Mouse (Mus musculus) NIH3T3 (cell line): ENCODE data around the gene P2rx7.

Experiments used
- DNase-seq: peaks from one replicate; pipeline ENCODE4 v3.0.0-alpha.2; 2012; ENCODE audit warnings: low read depth

The P2rx7 gene

GRCm38 (mm10) chr5:122643701-122644100 lies at the start of gene P2rx7:
TSS of gene P2rx7 (plus strand) at chr5:122643911.
- peak; percentile 56 for DNase-seq

- peak; percentile 68 for DNase-seq
Measured at GRCm38 (mm10) chr5:122595470-122595869, 48.2 kb upstream of the P2rx7 start.

GRCm38 (mm10) chr5:122602233-122602632 lies 41.5 kb upstream of the P2rx7 start:
- DNase-seq, result no peak

GRCm38 (mm10) chr5:122604894-122605293 lies 38.8 kb upstream of the P2rx7 start:
- DNase-seq, result no peak

GRCm38 (mm10) chr5:122611651-122612050 lies 32.1 kb upstream of the P2rx7 start:
- peak; percentile 47 for DNase-seq

GRCm38 (mm10) chr5:122613908-122614732 lies 29.6 kb upstream of the P2rx7 start, which contains the start of gene Ift81:
TSS of gene Ift81 (minus strand) at chr5:122614518.
- peak; percentile 98 for DNase-seq

GRCm38 (mm10) chr5:122617718-122618117 lies 26.0 kb upstream of the P2rx7 start:
- DNase-seq, result no peak

- peak; percentile 54 for DNase-seq
Measured at GRCm38 (mm10) chr5:122619686-122620296, 23.9 kb upstream of the P2rx7 start.

GRCm38 (mm10) chr5:122621376-122621886 lies 22.3 kb upstream of the P2rx7 start:
- DNase-seq, result peak; percentile 96

- peak; percentile 67 for DNase-seq
Measured at GRCm38 (mm10) chr5:122622526-122622925, 21.2 kb upstream of the P2rx7 start.

GRCm38 (mm10) chr5:122623861-122624260 lies 19.9 kb upstream of the P2rx7 start:
- DNase-seq, result no peak

- no peak for DNase-seq
Measured at GRCm38 (mm10) chr5:122624952-122625479, 18.7 kb upstream of the P2rx7 start.

GRCm38 (mm10) chr5:122625565-122626252 lies 18.0 kb upstream of the P2rx7 start:
- peak; percentile 47 for DNase-seq

- DNase-seq, result peak; percentile 96
Measured at GRCm38 (mm10) chr5:122627243-122627642, 16.5 kb upstream of the P2rx7 start.

GRCm38 (mm10) chr5:122635228-122635627 lies 8.5 kb upstream of the P2rx7 start:
- DNase-seq, result no peak

GRCm38 (mm10) chr5:122636308-122636707 lies 7.4 kb upstream of the P2rx7 start:
- DNase-seq, result peak; percentile 70

- peak; percentile 57 for DNase-seq
Measured at GRCm38 (mm10) chr5:122636958-122637357, 6.8 kb upstream of the P2rx7 start.

- DNase-seq, result no peak
Measured at GRCm38 (mm10) chr5:122638296-122638695, 5.4 kb upstream of the P2rx7 start.

- DNase-seq, result no peak
Measured at GRCm38 (mm10) chr5:122639517-122639916, 4.2 kb upstream of the P2rx7 start.

GRCm38 (mm10) chr5:122639986-122640385 lies 3.7 kb upstream of the P2rx7 start:
- DNase-seq, result no peak

GRCm38 (mm10) chr5:122644111-122644607 lies 448 bp downstream of the P2rx7 start:
- DNase-seq, result no peak

- no peak for DNase-seq
Measured at GRCm38 (mm10) chr5:122645290-122645689, 1.6 kb downstream of the P2rx7 start.
